Mouse (Mus musculus): ENCODE measurements around the gene Ttll3.

DNA sequence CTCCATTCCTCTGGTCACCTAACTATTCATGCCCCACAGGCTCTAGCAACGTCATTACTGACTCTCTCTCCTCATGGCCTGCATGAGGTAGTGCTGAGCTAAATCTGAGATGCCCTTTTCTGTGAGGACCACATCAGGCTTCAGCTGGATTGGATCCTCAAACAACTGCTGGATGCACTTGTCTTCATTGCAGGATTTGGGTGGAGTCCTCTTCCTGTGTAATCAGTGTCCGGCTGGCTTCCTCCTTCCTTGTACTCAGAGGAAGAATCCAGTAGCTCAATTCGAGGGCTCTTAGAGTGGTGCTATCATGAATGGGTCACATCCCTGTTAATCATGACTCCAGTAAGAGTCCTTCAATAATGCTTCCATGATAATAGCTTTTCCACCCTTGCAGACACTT, 35.4 kb upstream of the Ttll3 start:
- TF ChIP-seq CTCF (IDR thresholded peaks at IDR 0.05; ENCODE audit: borderline replicate concordance, insufficient read depth, low read depth, low read length): no peak
- TF ChIP-seq POLR2A (IDR thresholded peaks at IDR 0.05; ENCODE audit: borderline replicate concordance, insufficient read depth, low read length): no peak
